Mouse (Mus musculus): ENCODE data around the gene Xrcc6.

The Xrcc6 gene

DNA sequence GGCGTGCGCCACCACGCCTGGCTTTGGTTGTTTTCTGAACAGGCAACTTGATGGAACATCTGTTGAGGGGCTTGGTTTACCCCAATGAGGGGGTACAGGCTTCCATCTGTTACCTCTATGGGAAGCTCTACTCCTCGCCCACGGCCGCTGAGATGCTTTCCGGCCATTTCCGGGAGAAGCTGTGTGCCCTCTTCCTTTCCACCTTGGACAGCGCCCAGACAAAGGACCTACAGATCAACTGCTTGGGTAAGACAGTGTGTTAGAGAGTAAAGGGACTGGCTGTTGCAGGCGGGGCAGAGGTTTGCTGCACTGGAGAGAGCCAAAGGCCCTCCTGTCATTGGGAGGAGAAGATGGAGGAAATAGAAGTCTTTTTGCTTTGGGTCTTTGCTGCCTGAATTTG is 92.2 kb downstream of the Xrcc6 start:
- no peak for DNase-seq (ENCODE audit: extremely low read depth, low read depth)

DNA sequence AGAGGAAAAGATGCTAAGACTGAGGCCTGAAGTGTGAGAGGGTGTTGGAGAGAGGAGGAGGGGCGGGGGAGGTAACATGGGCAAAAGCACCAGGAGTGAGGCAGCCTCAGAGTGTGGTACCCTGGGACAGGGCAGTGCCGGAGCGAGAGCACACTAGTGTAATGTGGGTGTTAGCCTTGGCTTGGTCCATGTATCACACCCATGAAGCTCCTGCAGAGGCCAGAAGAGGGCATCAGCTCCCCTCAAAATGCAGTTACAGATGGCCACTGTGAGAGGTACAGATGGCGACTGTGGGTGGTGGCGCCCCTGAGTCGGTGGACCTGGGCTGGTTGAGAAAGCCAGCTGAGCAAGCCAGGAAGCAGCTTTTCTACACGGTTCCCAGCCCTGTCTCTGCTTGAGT is 93.5 kb downstream of the Xrcc6 start:
- DNase-seq (ENCODE audit: extremely low read depth, low read depth): no peak

DNA sequence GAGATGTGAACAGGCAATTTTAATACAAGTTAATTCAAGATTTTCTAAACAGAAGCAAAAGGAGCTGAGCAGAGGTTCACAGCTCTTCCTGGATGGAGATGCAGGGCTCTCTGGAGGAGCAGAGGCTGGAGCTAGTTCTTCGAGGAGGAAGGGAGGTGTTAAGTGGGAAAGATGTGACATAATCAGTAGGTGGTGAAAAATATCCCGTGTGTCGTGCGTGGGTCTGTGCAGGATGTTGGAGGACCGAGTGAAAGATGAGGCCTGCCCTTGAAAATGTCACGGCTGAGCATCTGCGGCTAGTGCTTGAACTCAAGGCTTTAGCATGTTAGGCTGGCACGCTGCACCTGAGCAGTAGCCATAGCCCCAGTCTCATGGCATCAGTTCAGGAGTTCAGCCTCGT is 98.0 kb downstream of the Xrcc6 start:
- no peak for DNase-seq (ENCODE audit: extremely low read depth, low read depth)

DNA sequence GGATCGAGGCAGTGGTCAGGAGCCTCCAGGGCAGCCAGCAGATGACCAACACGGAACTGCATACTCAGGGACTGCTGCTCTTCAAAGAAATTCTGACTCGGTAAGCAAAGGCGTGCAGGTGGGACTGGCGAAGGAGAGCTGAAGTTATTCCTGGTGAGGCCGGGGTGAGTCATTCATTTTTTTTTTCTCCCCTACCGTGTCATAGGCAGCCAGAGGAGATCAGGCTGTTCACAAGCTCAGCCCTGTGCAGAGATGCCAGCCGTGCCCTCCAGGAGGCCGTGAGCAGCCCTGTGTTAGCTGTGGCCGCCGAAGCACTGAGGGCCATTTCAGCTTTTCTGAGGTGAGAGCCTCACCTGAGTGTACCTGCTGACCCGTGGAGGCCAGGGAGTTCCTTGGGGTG is 98.5 kb downstream of the Xrcc6 start:
- no peak for DNase-seq (ENCODE audit: extremely low read depth, low read depth)

DNA sequence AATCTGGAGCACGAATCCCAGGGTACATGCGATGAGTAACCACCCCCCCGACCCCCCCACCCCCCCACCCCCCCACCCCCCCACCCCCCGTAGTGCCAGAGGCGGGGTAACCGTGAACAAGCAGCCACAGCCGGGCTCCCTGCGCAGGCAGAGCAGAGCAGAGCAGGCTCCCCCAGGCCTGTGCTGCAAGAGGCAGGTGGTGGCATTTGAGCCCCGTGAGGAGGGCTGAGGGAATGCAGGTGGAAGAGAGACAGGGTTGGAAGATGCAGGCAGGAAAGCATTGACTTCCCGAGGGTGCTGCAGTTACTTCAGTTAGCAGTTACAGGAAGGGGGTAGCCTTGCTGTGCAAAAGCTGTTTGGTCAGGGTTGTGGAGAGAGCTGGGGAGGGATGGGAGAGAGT is 99.6 kb downstream of the Xrcc6 start:
- DNase-seq (ENCODE audit: extremely low read depth, low read depth): no peak

All from MEL-GATA-1-ER (cell line).